Mouse (Mus musculus): ENCODE results near the gene Olfr1303. TPM values are rescaled to one million over a fixed set of nuclear protein-coding genes. Genes with fewer than 3 reads are reported as not detected.

The Olfr1303 gene
- polyA plus RNA-seq (2021) = not detected

- no peaks in the 10 kb centered on the region for H3K27me3 ChIP-seq
- no peak for DNase-seq (ENCODE audit: low read depth, low spot score)
- ChIA-PET POLR2A (no interaction called here), CTCF (no interaction called here)
- in situ Hi-C loops (cut with MboI; ENCODE audit: low pct_unique_long_range_greater_than_20kb) = no loop called here
- no peak for ATAC-seq
- TF ChIP-seq CTCF (IDR thresholded peaks at IDR 0.05) = no peak
These were observed at the start of gene Olfr1303 for GRCm38 (mm10) chr2:111820240-111820639. Gene Olfr1303, minus strand, starts transcription at chr2:111820340.

GRCm38 (mm10) chr2:111812936-111813335 lies 7.2 kb downstream of the Olfr1303 start:
- no peaks in the 10 kb centered on the region for H3K27me3 ChIP-seq
- DNase-seq (ENCODE audit: low read depth, low spot score) = no peak
- ChIA-PET CTCF (no interaction called here), POLR2A (no interaction called here)
- no peak for ATAC-seq
- TF ChIP-seq CTCF (IDR thresholded peaks at IDR 0.05) = no peak
- in situ Hi-C loops (cut with MboI; ENCODE audit: low pct_unique_long_range_greater_than_20kb) = no loop called here

- ChIA-PET CTCF (no interaction called here), POLR2A (no interaction called here)
- DNase-seq (ENCODE audit: low read depth, low spot score) (no peak), ATAC-seq (no peak)
- TF ChIP-seq CTCF (IDR thresholded peaks at IDR 0.05) = no peak
- H3K27me3 ChIP-seq = no peaks in the 10 kb centered on the region
- in situ Hi-C loops (cut with MboI; ENCODE audit: low pct_unique_long_range_greater_than_20kb) = no loop called here
These were observed 43.0 kb downstream of the Olfr1303 start, which contains the start of gene Olfr1302 for GRCm38 (mm10) chr2:111777129-111777528. Gene Olfr1302, plus strand, starts transcription at chr2:111777429.

Other genes starting within 250 kb of the Olfr1303 start
- not detected for gene Olfr1297, start 193.8 kb downstream of the Olfr1303 start, polyA plus RNA-seq (2021)
- not detected for gene Olfr1298, start 171.1 kb downstream of the Olfr1303 start, polyA plus RNA-seq (2021)
- not detected for gene Olfr1299, start 158.9 kb downstream of the Olfr1303 start, polyA plus RNA-seq (2021)
- gene Olfr1301, start 69.3 kb downstream of the Olfr1303 start, polyA plus RNA-seq (2021) = not detected
- not detected for gene Olfr1302, start 42.9 kb downstream of the Olfr1303 start, polyA plus RNA-seq (2021)
- gene Olfr1305, start 56.8 kb upstream of the Olfr1303 start, polyA plus RNA-seq (2021) = not detected
- not detected for gene Olfr1306, start 95.9 kb upstream of the Olfr1303 start, polyA plus RNA-seq (2021)
- under 0.01 TPM for gene Olfr1307, start 129.1 kb upstream of the Olfr1303 start, polyA plus RNA-seq (2021)
- gene Olfr1308, start 144.6 kb upstream of the Olfr1303 start, polyA plus RNA-seq (2021) = not detected
- gene Olfr1309, start 169.9 kb upstream of the Olfr1303 start, polyA plus RNA-seq (2021) = not detected
- not detected for gene Olfr1310, start 192.4 kb upstream of the Olfr1303 start, polyA plus RNA-seq (2021)
- not detected for gene Olfr1311, start 204.1 kb upstream of the Olfr1303 start, polyA plus RNA-seq (2021)
- not detected for gene Olfr1312, start 229.9 kb upstream of the Olfr1303 start, polyA plus RNA-seq (2021)